Mouse (Mus musculus) left cerebral cortex, postnatal 25 days (tissue): ENCODE measurements at regions not wholly inside any gene's neighbourhood (a gene's known extent, or its start where the extent isn't known, plus 50 kb on each side); places are given as distances from the start of the nearest gene placed in this dataset.

Source experiments
- DNase-seq, 2 experiments: peaks; one replicate each; pipeline ENCODE4 v3.0.0; 2022; ENCODE audit warnings: low spot score in 2 of 2, mixed read lengths in 1 of 2
- intact Hi-C: fragments of 180-260 bp; cut with DNase I; formaldehyde crosslinking; loops from one replicate; pipeline ENCODE4 v1.15.1; 2025

- no peak for DNase-seq
- intact Hi-C loops, result loop anchor here (5.0 kb wide), 1 partner anchor 474 kb away; no protein-coding TSS in a partner anchor
Observed at GRCm38 (mm10) chr1:77943633-77944326, 253.2 kb downstream of the Pax3 start.

GRCm38 (mm10) chr1:77943101-77943500 is 253.8 kb downstream of the Pax3 start:
- intact Hi-C loops, result loop anchor here (5.0 kb wide), 1 partner anchor 474 kb away; no protein-coding TSS in a partner anchor
- DNase-seq, result peak; percentile 32 to 33

- no peak for DNase-seq
- intact Hi-C loops, result no loop called here
Observed at GRCm38 (mm10) chr1:77933095-77933766, 263.7 kb downstream of the Pax3 start.

GRCm38 (mm10) chr1:77932226-77932625 is 264.7 kb downstream of the Pax3 start:
- DNase-seq, result no peak
- intact Hi-C loops, result no loop called here

- DNase-seq, result no peak
- intact Hi-C loops, result no loop called here
Observed at GRCm38 (mm10) chr1:77930661-77931060, 266.3 kb downstream of the Pax3 start.

- intact Hi-C loops, result no loop called here
- DNase-seq, result no peak
Observed at GRCm38 (mm10) chr1:77929552-77929951, 267.4 kb downstream of the Pax3 start.

- no peak for DNase-seq
- intact Hi-C loops, result no loop called here
Observed at GRCm38 (mm10) chr1:77926146-77926545, 270.8 kb downstream of the Pax3 start.

- intact Hi-C loops, result loop anchor here (5.0 kb wide), 2 partner anchors 139 to 374 kb away; no protein-coding TSS in a partner anchor
Observed at GRCm38 (mm10) chr1:77896226-77896625, 300.7 kb downstream of the Pax3 start.

GRCm38 (mm10) chr1:77879026-77879425 is 317.9 kb downstream of the Pax3 start:
- intact Hi-C loops, result no loop called here
- no peak for DNase-seq

More at GRCm38 (mm10) chr1:77896226-77896625, 300.7 kb downstream of the Pax3 start:
- peak; percentile 53 to 72 for DNase-seq

- intact Hi-C loops, result no loop called here
- DNase-seq, result no peak
Observed at GRCm38 (mm10) chr1:77870125-77870524, 326.8 kb downstream of the Pax3 start.

- intact Hi-C loops, result no loop called here
- no peak for DNase-seq
Observed at GRCm38 (mm10) chr1:77869174-77869573, 327.8 kb downstream of the Pax3 start.

GRCm38 (mm10) chr1:77859931-77860330 is 337.0 kb downstream of the Pax3 start:
- intact Hi-C loops, result no loop called here
- no peak for DNase-seq

- intact Hi-C loops, result no loop called here
- DNase-seq, result no peak
Observed at GRCm38 (mm10) chr1:77854366-77854765, 339.5 kb upstream of the Epha4 start.

GRCm38 (mm10) chr1:77847766-77848615 is 333.1 kb upstream of the Epha4 start:
- intact Hi-C loops, result no loop called here
- DNase-seq, result no peak

- intact Hi-C loops, result no loop called here
- no peak for DNase-seq
Observed at GRCm38 (mm10) chr1:77846039-77846727, 331.3 kb upstream of the Epha4 start.

GRCm38 (mm10) chr1:77840672-77841071 is 325.8 kb upstream of the Epha4 start:
- intact Hi-C loops, result no loop called here
- DNase-seq, result no peak

- intact Hi-C loops, result no loop called here
- DNase-seq, result peak in 1 of 2 experiments; percentile 30
Observed at GRCm38 (mm10) chr1:77832174-77832573, 317.3 kb upstream of the Epha4 start.

GRCm38 (mm10) chr1:77824716-77825387 is 310.0 kb upstream of the Epha4 start:
- intact Hi-C loops, result loop anchor here (10.0 kb wide), 1 partner anchor 260 kb away; no protein-coding TSS in a partner anchor
- DNase-seq, result peak; percentile 21 to 77
